Mouse (Mus musculus) MEL (cell line): Measurements from ENCODE around the gene Lonp2. TPM values are rescaled to one million over a fixed set of nuclear protein-coding genes. Genes with fewer than 3 reads are reported as not detected.

Experiments
- DNase-seq: peaks from one replicate; pipeline ENCODE4 v3.0.0; 2011; ENCODE audit warnings: low read depth, low spot score
- H3K27ac ChIP-seq: 2 replicates; pipeline ENCODE4 v1.5.1; 2012; ENCODE audit warnings: low read depth, mild to moderate bottlenecking, control low read depth, low read length, moderate library complexity; ENCODE audit not compliant: control insufficient read depth
- H3K27me3 ChIP-seq, 2 experiments: fragments of 150-350 bp in 1 of 2; sonication (generic) in 1 of 2; 2 replicates each; pipeline ENCODE4 v1.6.1; 2012; ENCODE audit warnings: low read length in 2 of 2, mild to moderate bottlenecking in 2 of 2, improper control_type of control experiment in 1 of 2, moderate library complexity in 1 of 2; ENCODE audit not compliant: insufficient read depth in 2 of 2, control insufficient read depth in 1 of 2
- H3K36me3 ChIP-seq, 2 experiments: 2 replicates each; pipeline ENCODE4 v1.6.1; 2012 to 2014; ENCODE audit warnings: low read length in 2 of 2, improper control_type of control experiment in 1 of 2, inconsistent platforms in 1 of 2, mild to moderate bottlenecking in 1 of 2; ENCODE audit not compliant: insufficient read depth in 2 of 2, control insufficient read depth in 1 of 2
- H3K4me1 ChIP-seq, 2 experiments: fragments of 150-350 bp in 1 of 2; sonication (generic) in 1 of 2; 2 replicates each; pipeline ENCODE4 v1.6.1; 2012; ENCODE audit warnings: low read length in 2 of 2, improper control_type of control experiment in 1 of 2, mild to moderate bottlenecking in 1 of 2; ENCODE audit not compliant: insufficient read depth in 2 of 2, control insufficient read depth in 1 of 2
- H3K4me3 ChIP-seq, 2 experiments: fragments of 150-350 bp in 1 of 2; sonication (generic) in 1 of 2; 2 replicates each; pipeline ENCODE4 v1.5.1; 2012; ENCODE audit warnings: low read depth in 2 of 2, low read length in 2 of 2, mild to moderate bottlenecking in 2 of 2, moderate library complexity in 2 of 2, control low read depth in 1 of 2, improper control_type of control experiment in 1 of 2; ENCODE audit not compliant: control insufficient read depth in 1 of 2, insufficient read depth in 1 of 2
- H3K79me2 ChIP-seq: 2 replicates; pipeline ENCODE4 v1.6.1; 2012; ENCODE audit warnings: mild to moderate bottlenecking, low read length, moderate library complexity; ENCODE audit not compliant: control insufficient read depth, poor library complexity, insufficient read depth
- H3K9ac ChIP-seq: 2 replicates; pipeline ENCODE4 v1.6.1; 2012; ENCODE audit warnings: low read depth, mild to moderate bottlenecking, control low read depth, low read length, moderate library complexity; ENCODE audit not compliant: control insufficient read depth, poor library complexity, severe bottlenecking
- H3K9me3 ChIP-seq: fragments of 150-350 bp; sonication (generic); replicated peaks from 2 replicates; pipeline ENCODE4 v1.6.1; 2012; ENCODE audit warnings: mild to moderate bottlenecking, low read length, improper control_type of control experiment, moderate library complexity; ENCODE audit not compliant: insufficient read depth
- CTCF ChIP-seq, 3 experiments: IDR thresholded peaks in 2 of 3; conservative IDR thresholded peaks in 1 of 3; 2 replicates each; pipeline ENCODE4 v1.5.1; 2011 to 2012; ENCODE audit warnings: low read length in 3 of 3, low read depth in 2 of 3, mild to moderate bottlenecking in 2 of 3, improper control_type of control experiment in 1 of 3, inconsistent platforms in 1 of 3, mixed read lengths in 1 of 3, moderate library complexity in 1 of 3; ENCODE audit not compliant: control insufficient read depth in 1 of 3, insufficient read depth in 1 of 3, poor library complexity in 1 of 3, severe bottlenecking in 1 of 3
- ELF1 ChIP-seq: IDR thresholded peaks from 2 replicates; pipeline ENCODE4 v1.6.1; 2014; ENCODE audit warnings: low read depth, mild to moderate bottlenecking, inconsistent platforms, low read length, improper control_type of control experiment, moderate library complexity
- GATA1 ChIP-seq: IDR thresholded peaks from 2 replicates; pipeline ENCODE4 v1.6.1; 2011; ENCODE audit warnings: low read depth, low read length, improper control_type of control experiment
- HCFC1 ChIP-seq: IDR thresholded peaks from 2 replicates; pipeline ENCODE4 v1.6.1; 2012; ENCODE audit warnings: low read depth, mild to moderate bottlenecking, inconsistent platforms, low read length, improper control_type of control experiment, moderate library complexity
- KAT2A ChIP-seq: conservative IDR thresholded peaks from 2 replicates; pipeline ENCODE4 v1.6.1; 2012; ENCODE audit warnings: low read depth, low read length, improper control_type of control experiment, inconsistent platforms
- MAFK ChIP-seq: IDR thresholded peaks from 2 replicates; pipeline ENCODE4 v1.6.1; 2011; ENCODE audit warnings: low read depth, mild to moderate bottlenecking, low read length, improper control_type of control experiment, borderline replicate concordance
- MEF2A ChIP-seq: IDR thresholded peaks from 2 replicates; pipeline ENCODE4 v1.6.1; 2014; ENCODE audit warnings: low read depth, mild to moderate bottlenecking, inconsistent platforms, low read length, improper control_type of control experiment; ENCODE audit not compliant: poor library complexity, insufficient replicate concordance, severe bottlenecking; ENCODE audit errors: extremely low read depth
- MXI1 ChIP-seq: IDR thresholded peaks from 2 replicates; pipeline ENCODE4 v1.6.1; 2011; ENCODE audit warnings: mild to moderate bottlenecking, low read depth, low read length, improper control_type of control experiment
- MYB ChIP-seq: IDR thresholded peaks from 2 replicates; pipeline ENCODE4 v1.6.1; 2011; ENCODE audit warnings: mild to moderate bottlenecking, low read depth, low read length, improper control_type of control experiment
- NRF1 ChIP-seq: IDR thresholded peaks from 2 replicates; pipeline ENCODE4 v1.6.1; 2014; ENCODE audit warnings: low read depth, mild to moderate bottlenecking, inconsistent platforms, low read length, improper control_type of control experiment, moderate library complexity; ENCODE audit not compliant: poor library complexity, insufficient read depth, severe bottlenecking
- POLR2AphosphoS5 ChIP-seq: IDR thresholded peaks from 2 replicates; pipeline ENCODE4 v1.6.1; 2012; ENCODE audit warnings: low read depth, borderline replicate concordance, mild to moderate bottlenecking, inconsistent platforms, low read length, moderate library complexity, mixed read lengths
- RAD21 ChIP-seq: IDR thresholded peaks from 2 replicates; pipeline ENCODE4 v1.6.1; 2011; ENCODE audit warnings: mild to moderate bottlenecking, low read depth, low read length, improper control_type of control experiment
- RCOR1 ChIP-seq: IDR thresholded peaks from 2 replicates; pipeline ENCODE4 v1.6.1; 2012; ENCODE audit warnings: low read depth, mild to moderate bottlenecking, inconsistent platforms, low read length, improper control_type of control experiment
- SMC3 ChIP-seq: IDR thresholded peaks from 2 replicates; pipeline ENCODE4 v1.6.1; 2011; ENCODE audit warnings: low read depth, low read length, improper control_type of control experiment
- TAL1 ChIP-seq: IDR thresholded peaks from 2 replicates; pipeline ENCODE4 v1.6.1; 2012; ENCODE audit warnings: mild to moderate bottlenecking, inconsistent platforms, low read length, moderate library complexity, mixed read lengths
- TCF12 ChIP-seq: IDR thresholded peaks from 2 replicates; pipeline ENCODE4 v1.6.1; 2014; ENCODE audit warnings: low read depth, mild to moderate bottlenecking, inconsistent platforms, low read length, improper control_type of control experiment, moderate library complexity
- UBTF ChIP-seq: IDR thresholded peaks from 2 replicates; pipeline ENCODE4 v1.6.1; 2012; ENCODE audit warnings: low read depth, mild to moderate bottlenecking, inconsistent platforms, low read length, improper control_type of control experiment, moderate library complexity, borderline replicate concordance; ENCODE audit not compliant: insufficient read depth
- USF2 ChIP-seq, 2 experiments: IDR thresholded peaks; 2 replicates each; pipeline ENCODE4 v1.6.1; 2011 to 2012; ENCODE audit warnings: improper control_type of control experiment in 2 of 2, low read length in 2 of 2, borderline replicate concordance in 1 of 2, inconsistent platforms in 1 of 2, low read depth in 1 of 2, mild to moderate bottlenecking in 1 of 2; ENCODE audit not compliant: insufficient read depth in 1 of 2
- ZMIZ1 ChIP-seq: IDR thresholded peaks from 2 replicates; pipeline ENCODE4 v1.6.1; 2012; ENCODE audit warnings: low read depth, mild to moderate bottlenecking, inconsistent platforms, low read length, improper control_type of control experiment, moderate library complexity
- polyA plus RNA-seq, 2 experiments: library from polyadenylated mRNA; stranded (reverse) in 1 of 2; unstranded in 1 of 2; fragments of >175 nt in 1 of 2; fragments of >200 nt in 1 of 2; gene quantifications; 2 replicates each; pipeline versions ENCODE4 v1.2.1 to v1.2.4; 2012; ENCODE audit warnings: low replicate concordance in 2 of 2, low read depth in 1 of 2; ENCODE audit not compliant: insufficient read length in 2 of 2, insufficient read depth in 1 of 2, missing spikeins in 1 of 2
- total RNA-seq: library from RNA; depleted of rRNA; stranded (reverse); fragments of 300-350 nt; gene quantifications from 2 replicates; pipeline ENCODE4 v1.2.3, GENCODE M21; 2012

Lonp2 gene
- total and polyA plus RNA-seq, 3 experiments: 26.6 to 31.2 TPM; not detected in 1

DNA sequence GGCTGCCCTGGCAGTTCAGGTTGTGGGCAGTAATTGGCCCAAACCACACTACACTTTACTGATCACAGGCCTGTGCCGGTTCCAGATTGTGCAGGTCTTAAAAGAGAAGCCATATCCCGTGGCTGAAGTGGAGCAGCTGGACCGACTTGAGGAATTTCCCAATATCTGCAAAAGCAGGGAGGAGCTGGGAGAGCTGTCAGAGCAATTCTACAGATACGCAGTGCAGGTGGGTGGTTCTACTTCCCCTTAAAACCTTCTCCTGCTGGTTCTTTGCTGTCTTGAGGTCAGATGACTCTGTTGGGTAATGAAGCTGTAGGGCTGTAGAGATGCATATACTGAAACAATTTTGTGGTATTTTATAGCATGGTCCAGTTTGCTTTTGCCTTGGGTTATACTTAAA is 7.6 kb downstream of the Lonp2 start:
- Histone ChIP-seq H3K27me3 (no peaks in the 10 kb centered on the region), H3K4me3 (no peak overlapping the region), H3K9ac (no peak overlapping the region)
- no peak for TF ChIP-seq USF2 (IDR thresholded peaks at IDR 0.05; ENCODE audit: borderline replicate concordance in 1 of 2, insufficient read depth in 1 of 2, low read depth in 1 of 2, low read length in 2 of 2)
- TF ChIP-seq RAD21: no peak
- no peak for TF ChIP-seq KAT2A
- TF ChIP-seq ZMIZ1: no peak
- TF ChIP-seq MAFK: no peak
- no peak for TF ChIP-seq NRF1
- no peak for TF ChIP-seq HCFC1
- TF ChIP-seq TAL1: no peak
- TF ChIP-seq MYB: no peak
- no peak for TF ChIP-seq POLR2AphosphoS5
- no peak for TF ChIP-seq GATA1
- TF ChIP-seq TCF12: no peak
- TF ChIP-seq MEF2A: no peak
- no peak for TF ChIP-seq SMC3
- TF ChIP-seq MXI1: no peak
- TF ChIP-seq RCOR1: no peak
- TF ChIP-seq ELF1: no peak
- no peak for TF ChIP-seq UBTF
- TF ChIP-seq, all 39 proteins: peak for 0
- H3K27ac ChIP-seq: no peak overlapping the region
- H3K36me3 ChIP-seq: peaks cover 2 to 7% of the 10 kb centered on the region in 2 experiments; a peak in 3 of 4 replicates
- no peaks in the 10 kb centered on the region for H3K4me1 ChIP-seq
- H3K9me3 ChIP-seq: no peaks in the 10 kb centered on the region
- peaks cover 4% of the 10 kb centered on the region; the same call in 1 of the 2 replicates for H3K79me2 ChIP-seq
- no peak for DNase-seq

DNA sequence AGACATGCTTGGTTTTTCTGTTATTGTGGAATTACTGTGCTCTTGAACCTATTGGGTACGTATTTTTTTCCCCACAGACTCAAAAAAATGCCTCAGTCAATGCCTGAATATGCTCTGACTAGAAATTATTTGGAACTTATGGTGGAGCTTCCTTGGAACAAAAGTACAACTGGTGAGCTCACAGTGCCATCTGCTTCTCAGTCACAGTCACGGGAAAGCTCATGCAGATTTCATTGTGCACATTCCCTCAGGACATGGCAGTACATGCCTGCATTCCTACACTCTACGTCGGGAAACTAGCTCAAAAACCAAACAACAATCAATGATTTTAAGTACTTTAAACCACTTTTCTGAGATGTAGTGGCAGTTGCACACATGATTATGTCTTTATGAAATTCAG is 14.0 kb downstream of the Lonp2 start:
- Histone ChIP-seq H3K9me3 (no peaks in the 10 kb centered on the region), H3K27me3 (no peaks in the 10 kb centered on the region), H3K4me1 (no peaks in the 10 kb centered on the region), H3K9ac (no peak overlapping the region), H3K27ac (no peak overlapping the region), H3K36me3 (peaks cover 0 to 20% of the 10 kb centered on the region in 2 experiments; a peak in 2 of 4 replicates), H3K4me3 (no peak overlapping the region), H3K79me2 (no peaks in the 10 kb centered on the region)
- TF ChIP-seq POLR2AphosphoS5 (no peak), SMC3 (no peak), CTCF (IDR thresholded peaks at IDR 0.05 in 2 of 3, conservative IDR thresholded peaks at IDR 0.05 in 1 of 3; ENCODE audit: control insufficient read depth in 1 of 3, insufficient read depth in 1 of 3, low read depth in 2 of 3, low read length in 3 of 3, poor library complexity in 1 of 3, severe bottlenecking in 1 of 3) (no peak)
- no peak for DNase-seq
